Mouse (Mus musculus) cortical plate, adult 2 months (tissue): ENCODE measurements around the gene 2210017I01Rik.

Experiments
- CTCF ChIP-seq: fragments of 200-500 bp; IDR thresholded peaks from 2 replicates; pipeline ENCODE4 v1.5.1; 2011; ENCODE audit warnings: mild to moderate bottlenecking, control low read depth, low read length; ENCODE audit not compliant: insufficient read depth; ENCODE audit errors: extremely low read depth
- POLR2A ChIP-seq: fragments of 200-500 bp; IDR thresholded peaks from 2 replicates; pipeline ENCODE4 v1.6.1; 2011; ENCODE audit warnings: mild to moderate bottlenecking, low read length, control low read depth; ENCODE audit not compliant: insufficient read depth; ENCODE audit errors: extremely low read depth

- TF ChIP-seq POLR2A, result no peak
- TF ChIP-seq CTCF, result no peak
Observed at GRCm38 (mm10) chr3:92656826-92657225, 49.5 kb upstream of the 2210017I01Rik start, which contains the start of gene Lce1b.
